Mouse (Mus musculus): Measurements from ENCODE around the gene 2900011O08Rik. TPM values are rescaled to one million over a fixed set of nuclear protein-coding genes. Genes with fewer than 3 reads are reported as not detected.
"Not testable (repeated sequence)": the region's sequence is repeated elsewhere in the genome, so short reads cannot be mapped to it uniquely, and the experiment has no call there.

Gene 2900011O08Rik
- polyA plus RNA-seq, 1 experiment from 2014 or later, result 5.2 TPM

DNA sequence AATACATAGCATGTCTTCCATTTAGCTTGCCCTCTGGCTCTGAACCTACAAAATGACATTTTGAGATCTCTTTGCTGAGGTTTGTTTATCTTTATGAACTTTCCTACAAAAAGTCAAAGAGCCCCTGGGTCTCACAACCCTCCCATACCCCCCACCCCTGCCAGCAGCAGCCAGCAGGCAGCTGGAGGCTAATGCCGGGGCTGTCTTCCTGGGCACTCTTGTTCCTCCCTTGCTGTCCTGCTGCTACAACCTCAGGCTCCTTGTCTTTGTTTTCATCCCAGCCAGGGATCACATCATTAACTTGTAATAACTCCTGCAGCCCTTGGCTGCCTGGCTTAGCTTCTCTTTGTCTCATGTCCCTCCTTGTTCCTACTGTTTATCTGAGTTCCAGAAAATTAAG, 68.9 kb downstream of the 2900011O08Rik start:
- Histone ChIP-seq H3K9me3 (replicated peaks) (no peaks in the 10 kb centered on the region), H3K27ac (no peak overlapping the region), H3K27me3 (ENCODE audit: low read depth, poor library complexity, severe bottlenecking) (no peaks in the 10 kb centered on the region), H3K4me3 (no peak overlapping the region), H3K36me3 (no peaks in the 10 kb centered on the region), H3K4me1 (peaks cover 13% of the 10 kb centered on the region)
- WGBS, result 63% methylated on average over 1 of the region's 1 CpGs
- peak; percentile 13 for DNase-seq (ENCODE audit: low spot score)

DNA sequence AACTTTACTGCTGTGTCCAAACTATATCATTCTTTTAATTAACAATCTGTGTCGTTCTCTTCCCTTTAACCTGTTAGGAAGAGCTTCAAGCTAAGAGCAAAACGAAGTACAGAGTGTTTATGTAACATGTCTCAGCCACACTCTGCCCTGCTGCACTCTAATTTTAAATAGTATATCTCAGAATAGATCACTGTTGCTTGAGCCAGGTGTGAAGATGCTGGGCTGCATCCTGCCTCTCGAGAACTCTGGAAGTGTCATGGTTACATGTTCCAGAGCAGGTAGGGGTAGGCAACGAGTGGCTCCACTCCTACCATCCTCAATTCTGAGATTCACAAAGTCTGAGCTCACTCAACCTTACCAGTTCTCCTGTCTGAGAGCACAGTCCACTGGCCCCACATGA, 70.3 kb downstream of the 2900011O08Rik start:
- 73% methylated on average over 4 of the region's 4 CpGs for WGBS
- no peaks in the 10 kb centered on the region for H3K36me3 ChIP-seq
- peak; percentile 8 for DNase-seq (ENCODE audit: low spot score)
- no peak overlapping the region for H3K27ac ChIP-seq
- no peak overlapping the region for H3K4me3 ChIP-seq
- no peaks in the 10 kb centered on the region for H3K27me3 ChIP-seq (ENCODE audit: low read depth, poor library complexity, severe bottlenecking)
- peaks cover 15% of the 10 kb centered on the region for H3K4me1 ChIP-seq
- H3K9me3 ChIP-seq (replicated peaks), result no peaks in the 10 kb centered on the region

DNA sequence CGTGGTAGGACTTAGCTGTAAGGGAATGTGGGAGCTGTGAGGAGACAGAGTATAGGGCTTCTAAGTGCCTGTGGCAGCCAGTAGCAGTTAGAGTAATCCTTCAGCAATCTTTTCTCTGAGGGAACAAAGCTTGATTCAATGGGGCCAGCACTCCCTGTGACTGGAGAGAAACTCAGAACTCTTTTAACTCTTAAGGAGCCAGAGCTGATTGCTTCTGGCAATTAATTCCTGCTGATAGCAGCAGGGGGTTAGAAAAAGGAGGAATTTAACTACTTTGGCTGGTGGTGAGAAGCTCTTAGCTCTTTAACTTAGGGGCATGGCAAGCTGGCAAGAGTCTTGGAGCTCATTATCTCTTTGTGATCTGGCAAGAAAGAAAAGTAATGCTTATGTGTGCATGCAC, 72.1 kb downstream of the 2900011O08Rik start:
- no peak overlapping the region for H3K4me3 ChIP-seq
- WGBS, result 40% methylated on average over 1 of the region's 1 CpGs
- H3K27ac ChIP-seq, result no peak overlapping the region
- DNase-seq (ENCODE audit: low spot score), result no peak
- H3K27me3 ChIP-seq (ENCODE audit: low read depth, poor library complexity, severe bottlenecking), result no peaks in the 10 kb centered on the region
- H3K4me1 ChIP-seq, result peaks cover 15% of the 10 kb centered on the region
- H3K9me3 ChIP-seq (replicated peaks), result no peaks in the 10 kb centered on the region
- H3K36me3 ChIP-seq, result no peaks in the 10 kb centered on the region

DNA sequence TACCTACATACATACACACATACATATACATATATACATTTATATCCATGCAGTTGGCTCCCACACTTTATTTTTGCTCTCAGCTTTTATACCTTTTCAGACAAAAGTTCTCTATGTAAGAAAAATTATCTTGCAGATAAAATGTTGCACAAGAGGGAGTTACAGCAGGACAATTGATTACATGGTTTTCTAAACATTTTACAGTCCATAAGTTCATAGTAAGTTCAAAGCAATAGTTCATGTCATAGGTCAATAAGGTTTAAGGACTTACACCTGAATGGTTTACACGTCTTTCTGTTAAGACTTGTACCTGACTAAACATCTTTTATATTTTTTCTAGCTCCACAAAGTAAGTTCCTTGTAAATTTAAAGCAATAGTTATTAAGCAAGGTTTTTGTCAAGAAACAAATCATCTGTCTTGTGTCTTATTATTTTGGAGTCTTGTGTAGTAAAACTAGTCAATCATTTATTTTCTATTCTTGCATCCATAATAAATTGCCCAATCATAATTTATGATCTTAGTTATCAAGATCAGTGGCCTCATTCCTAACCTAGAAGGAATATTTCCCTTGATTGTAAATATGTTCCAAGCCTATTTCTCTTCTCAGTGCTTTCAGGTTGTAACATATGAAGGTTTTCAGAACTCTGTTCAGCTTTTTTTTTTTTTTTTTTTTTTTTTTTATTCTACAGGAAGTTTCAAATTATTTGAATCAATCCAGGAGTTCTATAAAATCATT, 72.9 kb downstream of the 2900011O08Rik start:
- H3K9me3 ChIP-seq (replicated peaks), result no peaks in the 10 kb centered on the region
- 37% methylated on average over 1 of the region's 1 CpGs for WGBS
- H3K27me3 ChIP-seq (ENCODE audit: low read depth, poor library complexity, severe bottlenecking), result no peaks in the 10 kb centered on the region
- DNase-seq (ENCODE audit: low spot score), result no peak
- H3K4me3 ChIP-seq, result no peak overlapping the region
- H3K27ac ChIP-seq, result no peak overlapping the region
- H3K36me3 ChIP-seq, result no peaks in the 10 kb centered on the region
- peaks cover 15% of the 10 kb centered on the region for H3K4me1 ChIP-seq

DNA sequence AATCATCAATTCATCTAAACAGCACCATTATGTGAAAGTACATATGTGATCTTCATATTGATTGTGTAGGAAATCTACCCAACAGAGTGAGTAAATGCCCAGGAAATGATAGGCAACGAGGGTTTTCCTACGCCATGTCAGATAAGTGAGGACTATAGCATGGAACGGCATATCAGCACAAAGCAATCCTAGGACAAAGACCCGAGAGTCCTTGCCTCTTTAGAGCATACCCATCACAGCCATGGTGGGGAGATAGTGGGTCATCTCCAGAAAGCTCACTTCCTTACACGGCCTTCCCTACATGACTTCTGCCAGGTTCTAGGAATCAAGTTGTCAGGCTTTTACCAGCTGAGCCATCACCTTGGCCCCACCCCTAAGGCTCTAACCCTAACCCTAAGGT, 73.5 kb downstream of the 2900011O08Rik start:
- Histone ChIP-seq H3K36me3 (no peaks in the 10 kb centered on the region), H3K27ac (no peak overlapping the region), H3K4me3 (no peak overlapping the region), H3K9me3 (replicated peaks) (no peaks in the 10 kb centered on the region), H3K4me1 (peaks cover 15% of the 10 kb centered on the region), H3K27me3 (ENCODE audit: low read depth, poor library complexity, severe bottlenecking) (no peaks in the 10 kb centered on the region)
- DNase-seq (ENCODE audit: low spot score), result no peak
- 66% methylated on average over 5 of the region's 5 CpGs for WGBS

DNA sequence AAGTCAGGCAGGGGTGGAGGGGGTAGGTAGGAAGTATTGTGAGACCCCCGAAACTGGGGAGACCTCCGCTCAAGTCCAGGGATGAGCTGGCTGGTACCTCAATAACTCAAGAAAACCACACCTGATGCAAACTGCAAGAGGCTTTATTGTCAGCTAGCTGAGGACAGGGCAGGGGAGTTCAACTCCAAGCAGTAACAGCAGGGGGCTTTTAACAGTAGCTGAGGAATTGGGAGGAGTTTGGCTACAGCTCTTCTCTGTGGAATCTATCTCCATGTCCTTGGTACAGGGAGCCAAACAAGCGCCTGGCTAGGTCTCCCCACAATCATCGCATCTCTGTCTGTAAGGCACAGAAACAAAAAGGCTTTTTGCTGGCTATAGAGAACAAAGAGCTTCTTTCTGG, 80.2 kb downstream of the 2900011O08Rik start:
- not testable (repeated sequence) for H3K27me3 ChIP-seq (ENCODE audit: low read depth, poor library complexity, severe bottlenecking); H3K9me3 ChIP-seq (replicated peaks); H3K4me1 ChIP-seq; DNase-seq (ENCODE audit: low spot score); H3K36me3 ChIP-seq; H3K27ac ChIP-seq; H3K4me3 ChIP-seq
- 95% methylated on average over 4 of the region's 4 CpGs for WGBS

DNA sequence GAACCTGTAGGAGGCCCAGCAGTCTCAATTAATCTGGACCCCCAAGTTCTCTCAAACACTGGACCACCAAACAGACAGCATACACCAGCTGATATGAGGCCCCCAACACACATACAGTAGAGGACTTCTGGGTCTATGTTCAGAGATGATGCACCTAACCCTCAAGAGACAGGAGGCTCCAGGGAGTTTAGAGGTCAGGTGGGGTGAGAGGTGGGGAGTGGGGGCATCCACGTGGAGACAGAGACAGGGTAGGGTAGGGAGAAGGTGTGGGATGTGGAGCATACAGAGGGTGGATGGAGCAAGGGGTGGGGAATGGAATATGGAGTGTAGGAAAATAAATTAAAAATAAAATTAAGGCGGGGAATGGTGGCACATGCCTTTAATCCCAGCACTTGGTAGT, 82.3 kb downstream of the 2900011O08Rik start:
- H3K9me3 ChIP-seq (replicated peaks); H3K27ac ChIP-seq; H3K36me3 ChIP-seq; H3K4me1 ChIP-seq; H3K4me3 ChIP-seq; H3K27me3 ChIP-seq (ENCODE audit: low read depth, poor library complexity, severe bottlenecking); DNase-seq (ENCODE audit: low spot score): not testable (repeated sequence)
- 75% methylated on average over 2 of the region's 2 CpGs for WGBS

DNA sequence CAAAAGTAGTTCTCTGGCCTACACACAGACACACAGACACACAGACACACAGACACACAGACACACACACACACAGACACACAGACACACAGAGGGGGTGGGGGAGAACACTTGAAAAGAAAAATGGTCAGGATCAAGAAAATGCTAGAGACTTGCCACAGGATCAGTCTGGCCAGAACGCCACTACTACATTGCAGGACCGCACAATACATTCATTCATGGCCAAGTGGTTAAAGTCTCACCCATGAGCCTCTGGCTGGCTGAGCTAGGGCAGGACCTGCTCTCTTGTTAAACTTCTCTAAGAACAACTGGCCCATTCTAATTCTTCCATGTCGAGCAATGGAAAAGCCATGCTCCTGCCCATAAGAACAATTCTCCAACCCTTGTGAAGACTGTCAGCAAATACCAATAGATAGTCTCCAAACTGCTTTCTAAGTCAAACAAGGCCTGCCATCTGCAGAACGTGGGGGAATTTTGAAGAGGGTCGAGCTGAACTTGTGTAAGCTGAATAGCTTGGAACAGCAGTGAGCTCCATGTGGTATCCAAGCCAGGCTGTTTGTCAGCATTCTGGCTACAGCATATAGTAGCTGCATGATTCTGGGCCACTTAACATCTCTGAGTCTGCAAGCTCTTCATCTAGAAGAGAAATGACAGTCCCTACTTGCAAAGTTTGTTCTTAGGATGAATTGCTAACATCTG, 84.2 kb downstream of the 2900011O08Rik start:
- WGBS, result 86% methylated on average over 5 of the region's 5 CpGs
- no peaks in the 10 kb centered on the region for H3K36me3 ChIP-seq
- no peaks in the 10 kb centered on the region for H3K9me3 ChIP-seq (replicated peaks)
- H3K27ac ChIP-seq, result no peak overlapping the region
- no peaks in the 10 kb centered on the region for H3K27me3 ChIP-seq (ENCODE audit: low read depth, poor library complexity, severe bottlenecking)
- DNase-seq (ENCODE audit: low spot score), result no peak
- no peak overlapping the region for H3K4me3 ChIP-seq
- no peaks in the 10 kb centered on the region for H3K4me1 ChIP-seq

DNA sequence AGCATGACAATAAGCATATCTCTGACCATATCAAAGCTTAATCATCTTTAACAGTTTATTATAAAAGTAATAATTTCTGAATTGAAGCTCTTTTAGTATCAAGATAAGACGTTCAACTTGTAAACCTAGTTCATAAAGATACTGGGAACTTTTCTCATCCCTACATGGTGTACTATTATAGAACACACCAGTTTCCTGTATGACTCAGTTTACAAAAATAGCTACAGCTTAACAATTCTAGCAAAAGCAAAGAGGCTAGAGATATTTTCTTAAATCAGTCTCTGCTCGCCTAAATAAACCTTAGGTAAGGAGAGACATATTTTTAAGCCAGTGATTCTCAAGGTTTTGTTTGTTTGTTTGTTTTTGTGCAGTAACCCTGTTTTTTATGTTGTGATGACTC, 96.5 kb downstream of the 2900011O08Rik start:
- H3K4me3 ChIP-seq, result no peak overlapping the region
- H3K9me3 ChIP-seq (replicated peaks), result no peaks in the 10 kb centered on the region
- no peaks in the 10 kb centered on the region for H3K27me3 ChIP-seq (ENCODE audit: low read depth, poor library complexity, severe bottlenecking)
- no peak overlapping the region for H3K27ac ChIP-seq
- H3K36me3 ChIP-seq, result no peaks in the 10 kb centered on the region
- no peak for DNase-seq (ENCODE audit: low spot score)
- H3K4me1 ChIP-seq, result no peaks in the 10 kb centered on the region
- WGBS, result 92% methylated on average over 2 of the region's 2 CpGs

DNA sequence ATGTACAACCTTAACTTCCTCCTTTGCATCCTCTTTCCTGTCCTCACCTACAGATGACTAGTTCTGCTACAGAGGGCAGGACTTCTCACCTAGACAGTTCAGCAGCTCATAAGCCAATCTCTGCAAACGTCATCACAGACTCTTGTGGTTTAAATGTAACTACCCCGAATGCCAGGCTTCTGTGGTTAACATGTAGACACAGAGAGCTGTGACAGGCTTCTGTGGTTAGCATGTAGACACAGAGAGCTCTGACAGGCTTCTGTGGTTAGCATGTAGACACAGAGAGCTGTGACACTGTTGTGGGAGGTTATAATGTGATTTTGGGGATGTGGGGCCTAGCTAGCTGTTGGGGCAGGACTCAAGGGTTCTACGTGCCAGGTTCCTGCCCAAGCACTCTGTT, 101.8 kb downstream of the 2900011O08Rik start:
- Histone ChIP-seq H3K9me3 (replicated peaks) (no peaks in the 10 kb centered on the region), H3K36me3 (no peaks in the 10 kb centered on the region), H3K4me3 (no peak overlapping the region), H3K27ac (no peak overlapping the region), H3K4me1 (no peaks in the 10 kb centered on the region), H3K27me3 (ENCODE audit: low read depth, poor library complexity, severe bottlenecking) (no peaks in the 10 kb centered on the region)
- peak; percentile 3 for DNase-seq (ENCODE audit: low spot score)
- 74% methylated on average over 3 of the region's 3 CpGs for WGBS

DNA sequence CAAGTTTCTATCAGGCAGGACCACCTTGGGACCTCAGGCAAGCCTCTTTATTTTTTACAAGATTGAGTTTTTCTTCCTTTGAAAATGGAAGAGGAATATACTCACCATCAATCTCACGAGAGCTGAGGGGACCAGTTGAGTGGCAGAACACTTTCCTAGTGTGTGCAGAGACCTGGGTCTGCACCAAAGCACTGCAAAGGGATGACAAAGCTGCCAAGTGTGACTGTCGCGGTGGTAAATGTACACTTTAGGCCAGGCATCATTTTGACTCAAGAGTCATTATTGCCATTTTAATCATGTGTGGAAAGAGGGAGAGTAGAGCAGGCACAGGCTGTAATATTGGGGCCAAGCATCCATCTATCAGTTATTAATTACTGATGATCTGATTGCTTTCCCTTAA, 102.9 kb downstream of the 2900011O08Rik start:
- no peaks in the 10 kb centered on the region for H3K36me3 ChIP-seq
- H3K27me3 ChIP-seq (ENCODE audit: low read depth, poor library complexity, severe bottlenecking), result no peaks in the 10 kb centered on the region
- no peak overlapping the region for H3K4me3 ChIP-seq
- H3K4me1 ChIP-seq, result no peaks in the 10 kb centered on the region
- no peaks in the 10 kb centered on the region for H3K9me3 ChIP-seq (replicated peaks)
- H3K27ac ChIP-seq, result no peak overlapping the region
- DNase-seq (ENCODE audit: low spot score), result no peak
- 82% methylated on average over 3 of the region's 3 CpGs for WGBS

DNA sequence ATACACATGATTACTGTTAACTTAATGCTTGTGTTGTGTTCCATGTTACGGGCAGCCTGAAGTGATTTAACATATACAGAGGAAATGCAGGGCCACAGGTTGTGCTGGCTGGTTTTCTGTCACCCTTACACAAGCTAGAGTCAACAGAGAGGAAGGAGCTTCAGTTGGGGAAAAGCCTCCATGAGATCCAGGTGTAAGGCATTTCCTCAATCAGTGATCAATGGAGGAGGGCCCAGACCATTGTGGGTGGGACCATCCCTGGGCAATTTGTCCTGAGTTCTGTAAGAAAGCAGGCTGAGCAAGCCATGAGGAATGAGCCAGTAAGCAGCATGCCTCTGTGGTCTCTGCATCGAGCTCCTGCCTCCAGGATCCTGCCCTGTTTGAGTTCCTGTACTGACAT, 105.4 kb downstream of the 2900011O08Rik start:
- Histone ChIP-seq H3K27me3 (ENCODE audit: low read depth, poor library complexity, severe bottlenecking) (no peaks in the 10 kb centered on the region), H3K4me3 (no peak overlapping the region), H3K27ac (no peak overlapping the region), H3K4me1 (no peaks in the 10 kb centered on the region), H3K36me3 (no peaks in the 10 kb centered on the region), H3K9me3 (replicated peaks) (no peaks in the 10 kb centered on the region)
- WGBS, result 90% methylated on average over 2 of the region's 2 CpGs
- no peak for DNase-seq (ENCODE audit: low spot score)

DNA sequence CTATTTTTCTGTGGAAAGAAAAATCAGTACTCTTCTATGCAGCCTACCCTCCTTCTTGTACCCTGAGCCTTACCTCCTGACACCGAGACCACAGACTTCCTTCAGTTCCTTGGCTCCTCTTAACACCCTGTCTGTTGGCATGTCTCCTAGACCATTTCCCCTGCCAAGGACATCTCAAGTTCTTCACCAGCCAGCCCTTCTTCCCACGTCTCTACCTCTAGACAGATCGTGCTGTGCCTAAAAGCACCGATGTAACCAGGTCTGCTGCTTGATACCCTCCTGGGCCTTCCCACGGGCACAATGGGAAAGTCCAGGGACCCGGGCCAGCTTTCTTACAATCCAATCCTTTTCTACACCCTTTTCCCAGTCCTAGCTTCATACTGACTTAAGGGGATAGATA, 119.5 kb downstream of the 2900011O08Rik start:
- no peak for DNase-seq (ENCODE audit: low spot score)
- peaks cover 26% of the 10 kb centered on the region for H3K36me3 ChIP-seq
- no peak overlapping the region for H3K4me3 ChIP-seq
- no peaks in the 10 kb centered on the region for H3K27me3 ChIP-seq (ENCODE audit: low read depth, poor library complexity, severe bottlenecking)
- H3K4me1 ChIP-seq, result no peaks in the 10 kb centered on the region
- H3K9me3 ChIP-seq (replicated peaks), result no peaks in the 10 kb centered on the region
- WGBS, result 93% methylated on average over 6 of the region's 6 CpGs
- no peak overlapping the region for H3K27ac ChIP-seq
